Mouse (Mus musculus) ES-CJ7 (cell line): ENCODE results near the gene Mapk14.

ENCODE experiments used
- DNase-seq: peaks from one replicate; pipeline ENCODE4 v3.0.0; 2011; ENCODE audit warnings: low read depth, low spot score

Gene Mapk14

GRCm38 (mm10) chr17:28690776-28691686, at the start of gene Mapk14:
Gene Mapk14 (plus strand): TSS chr17:28691329.
- DNase-seq: peak; percentile 99

- DNase-seq: no peak
These were observed 47.4 kb upstream of the Mapk14 start for GRCm38 (mm10) chr17:28643697-28644096.

- no peak for DNase-seq
These were observed 47.0 kb upstream of the Mapk14 start for GRCm38 (mm10) chr17:28644112-28644511.

- DNase-seq: peak; percentile 93
These were observed 44.9 kb upstream of the Mapk14 start for GRCm38 (mm10) chr17:28646221-28646620.

GRCm38 (mm10) chr17:28648607-28649370, 42.3 kb upstream of the Mapk14 start:
- peak; percentile 60 for DNase-seq

- no peak for DNase-seq
These were observed 40.9 kb upstream of the Mapk14 start for GRCm38 (mm10) chr17:28650268-28650667.

GRCm38 (mm10) chr17:28657936-28658335, 33.2 kb upstream of the Mapk14 start:
- DNase-seq: no peak

GRCm38 (mm10) chr17:28659564-28659963, 31.6 kb upstream of the Mapk14 start:
- no peak for DNase-seq

GRCm38 (mm10) chr17:28682311-28683084, 8.6 kb upstream of the Mapk14 start:
- DNase-seq: no peak

GRCm38 (mm10) chr17:28683601-28684000, 7.5 kb upstream of the Mapk14 start:
- no peak for DNase-seq

- peak; percentile 23 for DNase-seq
These were observed 6.5 kb upstream of the Mapk14 start for GRCm38 (mm10) chr17:28684631-28685030.

- DNase-seq: no peak
These were observed 3.8 kb upstream of the Mapk14 start for GRCm38 (mm10) chr17:28687354-28687753.

GRCm38 (mm10) chr17:28689586-28690283, 1.4 kb upstream of the Mapk14 start, which contains the start of gene Slc26a8:
Gene Slc26a8 (minus strand): TSS chr17:28690233.
- DNase-seq: no peak

GRCm38 (mm10) chr17:28691687-28692340, 685 bp downstream of the Mapk14 start:
- DNase-seq: peak; percentile 27

GRCm38 (mm10) chr17:28692341-28692710, 1.2 kb downstream of the Mapk14 start:
- DNase-seq: no peak

- DNase-seq: no peak
These were observed 2.0 kb downstream of the Mapk14 start for GRCm38 (mm10) chr17:28693086-28693485.

- no peak for DNase-seq
These were observed 2.9 kb downstream of the Mapk14 start for GRCm38 (mm10) chr17:28694078-28694477.

- DNase-seq: no peak
These were observed 3.7 kb downstream of the Mapk14 start for GRCm38 (mm10) chr17:28694832-28695231.

GRCm38 (mm10) chr17:28696641-28697040, 5.5 kb downstream of the Mapk14 start:
- no peak for DNase-seq
